Mouse (Mus musculus) cerebellum, adult 2 months (tissue): ENCODE data around the gene 2010300C02Rik. TPM values are rescaled to one million over a fixed set of nuclear protein-coding genes. Genes with fewer than 3 reads are reported as not detected.
A peak's percentile ranks its signal among the peaks of the same experiment; 100 is the strongest.

Source experiments
- DNase-seq, 2 experiments: peaks; one replicate each; pipeline ENCODE4 v3.0.0; 2021
- H3K27ac ChIP-seq: fragments of 200-500 bp; 2 replicates; pipeline ENCODE4 v1.5.1; 2012; ENCODE audit warnings: low read length, control low read depth, inconsistent platforms; ENCODE audit not compliant: insufficient read depth
- H3K27me3 ChIP-seq: fragments of 200-500 bp; 2 replicates; pipeline ENCODE4 v1.6.1; 2012; ENCODE audit warnings: inconsistent platforms, mild to moderate bottlenecking, low read length, moderate library complexity; ENCODE audit not compliant: control insufficient read depth, insufficient read depth
- H3K4me1 ChIP-seq: fragments of 200-500 bp; 2 replicates; pipeline ENCODE4 v1.6.1; 2011; ENCODE audit warnings: low read length; ENCODE audit not compliant: control insufficient read depth, insufficient read depth
- H3K4me3 ChIP-seq: fragments of 200-500 bp; replicated peaks from 2 replicates; pipeline ENCODE3; 2011; ENCODE audit warnings: mild to moderate bottlenecking, low read depth, low read length, control low read depth; ENCODE audit not compliant: insufficient read depth
- CTCF ChIP-seq: fragments of 200-500 bp; IDR thresholded peaks from 2 replicates; pipeline ENCODE4 v1.5.1; 2011; ENCODE audit warnings: low read depth, mild to moderate bottlenecking, control low read depth, low read length, moderate library complexity, borderline replicate concordance; ENCODE audit not compliant: insufficient read depth
- POLR2A ChIP-seq: fragments of 200-500 bp; IDR thresholded peaks from 2 replicates; pipeline ENCODE4 v1.6.1; 2011; ENCODE audit warnings: low read length, control low read depth, borderline replicate concordance; ENCODE audit not compliant: insufficient read depth
- WGBS: fragments of 180-500 bp; shearing (Covaris S2); methylation state at CpG from one replicate; pipeline ENCODE4 v1.1.7; 2018; 5-methylcytosine and 5-hydroxymethylcytosine counted together
- polyA plus RNA-seq: library from polyadenylated mRNA; depleted of rRNA; stranded (reverse); fragments of >200 nt; gene quantifications from 2 replicates; pipeline ENCODE4 v1.2.3, GENCODE M21; 2012

Gene 2010300C02Rik
- polyA plus RNA-seq, 1 experiment: 21.7 TPM

GRCm38 (mm10) chr1:37690665-37691064, 29.2 kb downstream of the 2010300C02Rik start:
- Histone ChIP-seq H3K27ac (no peak overlapping the region), H3K27me3 (no peaks in the 10 kb centered on the region), H3K4me1 (peaks cover 14% of the 10 kb centered on the region), H3K4me3 (no peak overlapping the region)
- WGBS: 88% methylated on average over 5 of the region's 5 CpGs
- DNase-seq: no peak
- TF ChIP-seq POLR2A: no peak
- TF ChIP-seq CTCF: no peak

GRCm38 (mm10) chr1:37689730-37690129, 30.2 kb downstream of the 2010300C02Rik start:
- no peaks in the 10 kb centered on the region for H3K27me3 ChIP-seq
- TF ChIP-seq CTCF (no peak), POLR2A (no peak)
- peaks cover 14% of the 10 kb centered on the region for H3K4me1 ChIP-seq
- no peak overlapping the region for H3K4me3 ChIP-seq
- no peak overlapping the region for H3K27ac ChIP-seq
- DNase-seq: no peak
- WGBS: 62% methylated on average over 6 of the region's 6 CpGs

- 72% methylated on average over 8 of the region's 8 CpGs for WGBS
- DNase-seq: no peak
- H3K27me3 ChIP-seq: no peaks in the 10 kb centered on the region
- H3K4me3 ChIP-seq: no peak overlapping the region
- TF ChIP-seq POLR2A (no peak), CTCF (no peak)
- H3K4me1 ChIP-seq: peaks cover 3% of the 10 kb centered on the region
- H3K27ac ChIP-seq: no peak overlapping the region
These were observed 31.5 kb downstream of the 2010300C02Rik start for GRCm38 (mm10) chr1:37688351-37688750.

- DNase-seq: peak in 1 of 2 experiments; percentile 32
- no peaks in the 10 kb centered on the region for H3K27me3 ChIP-seq
- 9% methylated on average over 5 of the region's 5 CpGs for WGBS
- TF ChIP-seq CTCF (no peak), POLR2A (no peak)
- peaks cover 3% of the 10 kb centered on the region for H3K4me1 ChIP-seq
- H3K27ac ChIP-seq: no peak overlapping the region
- H3K4me3 ChIP-seq: peak overlapping the region; percentile 70
These were observed 32.4 kb downstream of the 2010300C02Rik start for GRCm38 (mm10) chr1:37687515-37687914.

GRCm38 (mm10) chr1:37686953-37687441, 32.9 kb downstream of the 2010300C02Rik start:
- peak; percentile 42 to 48 for DNase-seq
- TF ChIP-seq POLR2A (no peak), CTCF (no peak)
- Histone ChIP-seq H3K4me3 (peak overlapping the region; percentile 70), H3K27ac (no peak overlapping the region), H3K4me1 (peaks cover 3% of the 10 kb centered on the region), H3K27me3 (no peaks in the 10 kb centered on the region)
- WGBS: 4% methylated on average over 15 of the region's 15 CpGs

- TF ChIP-seq POLR2A (no peak), CTCF (peak; percentile 92)
- Histone ChIP-seq H3K4me3 (no peak overlapping the region), H3K27me3 (no peaks in the 10 kb centered on the region), H3K27ac (no peak overlapping the region), H3K4me1 (no peaks in the 10 kb centered on the region)
- DNase-seq: peak; percentile 80 to 90
- 73% methylated on average over 9 of the region's 9 CpGs for WGBS
These were observed 41.4 kb downstream of the 2010300C02Rik start for GRCm38 (mm10) chr1:37678327-37679123.

GRCm38 (mm10) chr1:37676967-37677512, 42.8 kb downstream of the 2010300C02Rik start:
- no peak for DNase-seq
- no peaks in the 10 kb centered on the region for H3K27me3 ChIP-seq
- H3K4me3 ChIP-seq: no peak overlapping the region
- TF ChIP-seq CTCF (no peak), POLR2A (no peak)
- 73% methylated on average over 7 of the region's 7 CpGs for WGBS
- H3K27ac ChIP-seq: no peak overlapping the region
- no peaks in the 10 kb centered on the region for H3K4me1 ChIP-seq

GRCm38 (mm10) chr1:37675444-37675843, 44.4 kb downstream of the 2010300C02Rik start:
- DNase-seq: no peak
- Histone ChIP-seq H3K4me3 (no peak overlapping the region), H3K4me1 (no peaks in the 10 kb centered on the region), H3K27ac (no peak overlapping the region), H3K27me3 (no peaks in the 10 kb centered on the region)
- TF ChIP-seq POLR2A: no peak
- TF ChIP-seq CTCF: no peak
- WGBS: 66% methylated on average over 6 of the region's 6 CpGs
